Mouse (Mus musculus): ENCODE measurements at regions not wholly inside any gene's neighbourhood (a gene's known extent, or its start where the extent isn't known, plus 50 kb on each side); places are given as distances from the start of the nearest gene placed in this dataset.

GRCm38 (mm10) chr16:86209319-86209718 is 307.7 kb upstream of the Adamts5 start:
- TF ChIP-seq POLR2A (IDR thresholded peaks at IDR 0.05; ENCODE audit: low read depth, low read length) (no peak), CTCF (conservative IDR thresholded peaks at IDR 0.05; ENCODE audit: insufficient read depth, insufficient read length, low read depth, low read length) (no peak)

All from kidney, adult 2 months (tissue).